Mouse (Mus musculus) liver, adult 2 months (tissue): ENCODE measurements around the gene Cdh16. TPM values are rescaled to one million over a fixed set of nuclear protein-coding genes. Genes with fewer than 3 reads are reported as not detected.

Experiments used
- DNase-seq: peaks from one replicate; pipeline ENCODE4 v3.0.0-alpha.2; 2011; ENCODE audit warnings: low read depth, low spot score; ENCODE audit errors: extremely low read depth
- H3K27ac ChIP-seq: fragments of 200-500 bp; replicated peaks from 2 replicates; pipeline ENCODE4 v1.5.1; 2012; ENCODE audit warnings: low read depth, mild to moderate bottlenecking, control low read depth, inconsistent platforms, low read length; ENCODE audit not compliant: insufficient read depth
- H3K27me3 ChIP-seq: fragments of 200-500 bp; 2 replicates; pipeline ENCODE4 v1.6.1; 2012; ENCODE audit warnings: mild to moderate bottlenecking, moderate library complexity, low read length, inconsistent platforms; ENCODE audit not compliant: control insufficient read depth, insufficient read depth
- H3K36me3 ChIP-seq: fragments of 200-500 bp; 2 replicates; pipeline ENCODE4 v1.6.1; 2012; ENCODE audit warnings: low read length, inconsistent platforms; ENCODE audit not compliant: control insufficient read depth, insufficient read depth
- H3K4me1 ChIP-seq: fragments of 200-500 bp; 2 replicates; pipeline ENCODE4 v1.6.1; 2011; ENCODE audit warnings: low read length; ENCODE audit not compliant: control insufficient read depth, insufficient read depth
- H3K4me3 ChIP-seq: fragments of 200-500 bp; 2 replicates; pipeline ENCODE4 v1.5.1; 2011; ENCODE audit warnings: low read depth, mild to moderate bottlenecking, control low read depth, low read length, moderate library complexity; ENCODE audit not compliant: insufficient read depth
- H3K79me2 ChIP-seq: fragments of 200-500 bp; 2 replicates; pipeline ENCODE4 v1.6.1; 2012; ENCODE audit warnings: inconsistent platforms, mild to moderate bottlenecking, low read length, moderate library complexity; ENCODE audit not compliant: control insufficient read depth, insufficient read depth
- H3K9ac ChIP-seq: fragments of 200-500 bp; 2 replicates; pipeline ENCODE4 v1.6.1; 2012; ENCODE audit warnings: low read depth, mild to moderate bottlenecking, control low read depth, inconsistent platforms, low read length
- CTCF ChIP-seq: fragments of 200-500 bp; IDR thresholded peaks from 2 replicates; pipeline ENCODE4 v1.5.1; 2011; ENCODE audit warnings: low read depth, low read length, control low read depth
- POLR2A ChIP-seq: fragments of 200-500 bp; IDR thresholded peaks from 2 replicates; pipeline ENCODE4 v1.6.1; 2011; ENCODE audit warnings: low read length, control low read depth; ENCODE audit not compliant: insufficient read depth; ENCODE audit errors: extremely low read depth
- WGBS: fragments of 180-500 bp; shearing (Covaris S2); methylation state at CpG from one replicate; pipeline ENCODE4 v1.1.7; 2018; 5-methylcytosine and 5-hydroxymethylcytosine counted together
- polyA plus RNA-seq: library from polyadenylated mRNA; depleted of rRNA; stranded (reverse); fragments of >200 nt; gene quantifications from 2 replicates; pipeline ENCODE4 v1.2.3, GENCODE M21; 2012; rRNA removed
- total RNA-seq: library from RNA; depleted of rRNA; stranded (reverse); fragments of >200 nt; gene quantifications from 2 replicates; pipeline ENCODE4 v1.2.3, GENCODE M21; 2014; rRNA removed

Gene Cdh16
- total and polyA plus RNA-seq, 2 experiments = not detected

GRCm38 (mm10) chr8:104560731-104561130 is 63.5 kb downstream of the Cdh16 start:
- TF ChIP-seq POLR2A = no peak
- no peak for TF ChIP-seq CTCF
- Histone ChIP-seq H3K27me3 (no peaks in the 10 kb centered on the region), H3K36me3 (no peaks in the 10 kb centered on the region), H3K9ac (no peak overlapping the region), H3K79me2 (no peaks in the 10 kb centered on the region), H3K4me1 (peaks cover 2% of the 10 kb centered on the region; the same call in 1 of the 2 replicates), H3K27ac (no peak overlapping the region), H3K4me3 (no peak overlapping the region)
- DNase-seq = no peak

DNA sequence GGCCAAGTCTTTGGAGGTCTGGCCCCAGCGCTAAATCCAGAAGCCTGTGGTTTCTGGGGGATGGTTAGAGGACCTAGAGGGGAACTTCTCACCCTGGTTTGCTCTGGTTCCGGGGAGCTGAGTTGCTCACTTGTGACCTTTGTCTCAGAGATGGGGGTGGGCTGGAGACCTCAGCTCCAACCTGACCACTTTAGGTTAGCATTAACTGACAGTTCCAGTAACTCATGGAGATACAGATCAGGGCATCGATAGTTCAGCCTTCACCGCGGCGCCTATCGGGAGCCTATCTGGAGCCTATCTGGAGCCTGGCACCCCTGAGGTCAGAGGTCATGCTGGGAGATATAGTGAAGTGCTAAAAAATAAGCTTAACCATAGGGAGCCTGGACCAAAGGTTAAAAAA is 67.0 kb downstream of the Cdh16 start:
- no peaks in the 10 kb centered on the region for H3K79me2 ChIP-seq
- TF ChIP-seq POLR2A = no peak
- TF ChIP-seq CTCF = no peak
- 25% methylated on average over 7 of the region's 7 CpGs for WGBS
- DNase-seq = no peak
- H3K27ac ChIP-seq = no peak overlapping the region
- no peak overlapping the region for H3K4me3 ChIP-seq
- H3K27me3 ChIP-seq = no peaks in the 10 kb centered on the region
- no peaks in the 10 kb centered on the region for H3K36me3 ChIP-seq
- no peaks in the 10 kb centered on the region for H3K4me1 ChIP-seq
- H3K9ac ChIP-seq = no peak overlapping the region

DNA sequence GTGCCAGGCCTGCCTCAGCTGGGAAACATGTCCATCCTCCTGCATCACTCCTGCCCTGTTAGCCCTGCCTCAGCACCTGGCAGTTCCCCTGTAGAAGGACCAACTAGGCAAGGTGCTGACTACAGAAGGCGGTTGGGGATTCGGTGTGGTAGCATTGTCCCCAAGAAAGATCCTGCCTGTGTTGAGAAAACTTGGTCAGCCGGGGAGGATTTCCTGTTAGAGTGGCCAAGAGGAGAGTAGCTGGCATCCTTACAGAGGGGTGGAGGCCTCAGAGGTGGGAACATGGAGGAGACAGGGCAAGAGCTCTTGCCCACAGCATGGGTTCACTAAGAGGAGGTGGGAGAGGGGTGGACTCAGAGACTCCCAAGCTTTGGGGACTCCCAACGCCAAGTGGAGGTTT is 69.0 kb downstream of the Cdh16 start:
- 72% methylated on average over 4 of the region's 4 CpGs for WGBS
- TF ChIP-seq CTCF (no peak), POLR2A (no peak)
- DNase-seq = no peak
- H3K79me2 ChIP-seq = no peaks in the 10 kb centered on the region
- no peaks in the 10 kb centered on the region for H3K36me3 ChIP-seq
- no peak overlapping the region for H3K9ac ChIP-seq
- H3K4me3 ChIP-seq = no peak overlapping the region
- H3K27me3 ChIP-seq = no peaks in the 10 kb centered on the region
- H3K4me1 ChIP-seq = no peaks in the 10 kb centered on the region
- H3K27ac ChIP-seq = no peak overlapping the region

Other genes starting within 250 kb of the Cdh16 start
- 9.8 and 15.2 TPM in 2 replicates for gene Cmtm4, start 228.6 kb downstream of the Cdh16 start, total RNA-seq
- gene Cmtm4, start 228.6 kb downstream of the Cdh16 start, polyA plus RNA-seq = 10.0 and 12.7 TPM in 2 replicates
- 13.8 and 15.4 TPM in 2 replicates for gene Dync1li2, start 181.3 kb downstream of the Cdh16 start, total RNA-seq
- 5.7 and 6.3 TPM in 2 replicates for gene Dync1li2, start 181.3 kb downstream of the Cdh16 start, polyA plus RNA-seq
- not detected in 2 replicates for gene Terb1, start 114.5 kb downstream of the Cdh16 start, total RNA-seq
- not detected in 2 replicates for gene Terb1, start 114.5 kb downstream of the Cdh16 start, polyA plus RNA-seq
- gene Nae1, start 89.8 kb downstream of the Cdh16 start, total RNA-seq = 23.9 and 30.1 TPM in 2 replicates
- 4.5 and 7.3 TPM in 2 replicates for gene Nae1, start 89.8 kb downstream of the Cdh16 start, polyA plus RNA-seq
- gene Car7, start 89.7 kb downstream of the Cdh16 start, total RNA-seq = 1.0 and 1.2 TPM in 2 replicates
- gene Car7, start 89.7 kb downstream of the Cdh16 start, polyA plus RNA-seq = 1.8 and 2.6 TPM in 2 replicates
- 16.4 and 20.0 TPM in 2 replicates for gene Pdp2, start 32.9 kb downstream of the Cdh16 start, total RNA-seq
- gene Pdp2, start 32.9 kb downstream of the Cdh16 start, polyA plus RNA-seq = 9.6 and 11.9 TPM in 2 replicates
- gene Rrad, start 6.9 kb upstream of the Cdh16 start, total RNA-seq = 0.34 and 0.46 TPM in 2 replicates
- gene Rrad, start 6.9 kb upstream of the Cdh16 start, polyA plus RNA-seq = 0.23 and 0.50 TPM in 2 replicates
- 18.7 and 18.9 TPM in 2 replicates for gene Ciao2b, start 17.6 kb upstream of the Cdh16 start, total RNA-seq
- gene Ciao2b, start 17.6 kb upstream of the Cdh16 start, polyA plus RNA-seq = 20.4 and 24.2 TPM in 2 replicates
- gene Ces2a, start 109.6 kb upstream of the Cdh16 start, total RNA-seq = 551 and 915 TPM in 2 replicates
- 242 and 580 TPM in 2 replicates for gene Ces2a, start 109.6 kb upstream of the Cdh16 start, polyA plus RNA-seq
- 0.07 and 0.46 TPM in 2 replicates for gene Ces2b, start 207.2 kb upstream of the Cdh16 start, total RNA-seq
- 0.05 and 0.29 TPM in 2 replicates for gene Ces2b, start 207.2 kb upstream of the Cdh16 start, polyA plus RNA-seq
- 27.8 and 111 TPM in 2 replicates for gene Ces2c, start 222.7 kb upstream of the Cdh16 start, total RNA-seq
- gene Ces2c, start 222.7 kb upstream of the Cdh16 start, polyA plus RNA-seq = 36.1 and 49.1 TPM in 2 replicates